Mouse (Mus musculus): Measurements from ENCODE around the gene Gm815.
A peak's percentile ranks its signal among the peaks of the same experiment; 100 is the strongest.

Gene Gm815

DNA sequence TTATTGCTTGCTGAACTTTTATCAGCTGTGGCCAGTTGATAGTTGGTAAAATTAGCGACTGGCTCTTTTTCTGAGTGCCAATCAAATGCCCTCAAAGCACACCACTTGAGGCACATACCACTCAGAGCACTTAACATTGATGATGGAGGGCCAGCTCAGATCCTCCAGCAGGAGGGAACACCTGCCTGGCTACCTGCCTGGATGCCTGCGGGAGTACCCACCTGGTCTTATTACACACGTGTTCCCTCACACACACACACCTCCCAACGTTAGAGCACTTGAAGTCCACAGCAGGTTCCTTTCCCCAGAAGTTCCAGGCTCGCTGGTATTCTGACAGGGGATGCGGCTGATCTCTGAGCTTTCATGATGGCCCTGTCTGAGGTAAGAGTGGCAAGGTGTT lies at the start of gene Gm815:
Gene Gm815 (plus strand): TSS at position 266 of the 400 bp plus-strand sequence.
- DNase-seq = no peak

DNA sequence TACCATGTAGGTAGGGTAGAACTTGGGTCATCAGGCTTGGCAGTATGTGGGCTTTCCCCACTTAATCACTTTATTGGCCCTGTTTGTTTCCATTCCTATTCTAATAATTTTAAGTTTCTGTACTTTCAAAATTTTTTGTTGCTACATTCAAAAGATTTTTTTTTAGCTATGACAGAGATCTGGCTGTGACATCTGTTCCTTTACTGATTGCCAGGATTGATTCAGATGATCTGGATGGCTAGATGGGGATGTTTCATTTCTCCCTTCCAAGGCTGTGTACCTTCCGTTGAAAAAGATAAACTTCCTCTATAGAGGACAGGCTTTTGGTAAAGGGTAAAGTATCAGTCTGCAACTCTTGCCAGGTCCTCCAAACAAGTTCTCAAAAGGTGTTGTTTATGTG lies 48.1 kb upstream of the Gm815 start:
- no peak for DNase-seq

DNA sequence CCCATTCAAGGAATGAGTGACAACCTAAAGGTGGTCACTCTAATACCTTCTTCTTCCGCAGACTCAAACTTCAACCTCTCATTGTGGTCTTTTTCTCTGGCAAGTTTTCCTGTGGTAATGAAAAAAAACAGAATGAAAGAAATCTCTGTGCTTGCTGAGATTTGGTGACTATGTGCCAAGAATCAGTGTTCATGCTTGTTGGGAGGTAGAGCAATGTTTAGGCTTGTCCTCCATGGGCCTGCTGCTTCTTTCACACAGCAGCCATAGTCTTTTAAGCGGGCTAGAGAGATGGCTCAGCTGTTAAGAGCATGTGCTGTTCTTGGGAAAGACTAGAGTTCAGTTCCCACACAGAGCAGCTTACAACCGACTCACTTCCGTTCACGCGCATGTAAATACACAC lies 41.8 kb upstream of the Gm815 start:
- no peak for DNase-seq

DNA sequence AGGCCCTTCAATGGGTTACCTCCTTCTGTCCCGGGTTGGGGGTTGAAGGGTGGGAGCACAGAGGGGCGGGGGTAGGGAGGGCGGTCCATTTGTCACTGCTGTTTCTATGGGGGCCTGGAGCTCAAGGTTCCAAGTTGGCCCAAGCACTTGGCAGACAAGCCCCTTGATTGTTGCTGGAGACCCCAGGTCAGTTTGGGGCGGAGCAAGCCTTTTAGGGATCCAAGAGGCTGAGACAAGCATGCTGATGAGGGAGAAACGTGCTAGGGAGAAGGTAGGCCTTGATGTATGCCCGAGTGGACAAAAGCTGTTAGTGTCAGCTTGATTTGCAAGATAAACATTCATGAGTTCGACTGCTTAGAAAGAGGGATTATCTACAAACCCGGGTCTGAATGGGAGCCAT lies 40.9 kb upstream of the Gm815 start:
- peak; percentile 23 for DNase-seq

DNA sequence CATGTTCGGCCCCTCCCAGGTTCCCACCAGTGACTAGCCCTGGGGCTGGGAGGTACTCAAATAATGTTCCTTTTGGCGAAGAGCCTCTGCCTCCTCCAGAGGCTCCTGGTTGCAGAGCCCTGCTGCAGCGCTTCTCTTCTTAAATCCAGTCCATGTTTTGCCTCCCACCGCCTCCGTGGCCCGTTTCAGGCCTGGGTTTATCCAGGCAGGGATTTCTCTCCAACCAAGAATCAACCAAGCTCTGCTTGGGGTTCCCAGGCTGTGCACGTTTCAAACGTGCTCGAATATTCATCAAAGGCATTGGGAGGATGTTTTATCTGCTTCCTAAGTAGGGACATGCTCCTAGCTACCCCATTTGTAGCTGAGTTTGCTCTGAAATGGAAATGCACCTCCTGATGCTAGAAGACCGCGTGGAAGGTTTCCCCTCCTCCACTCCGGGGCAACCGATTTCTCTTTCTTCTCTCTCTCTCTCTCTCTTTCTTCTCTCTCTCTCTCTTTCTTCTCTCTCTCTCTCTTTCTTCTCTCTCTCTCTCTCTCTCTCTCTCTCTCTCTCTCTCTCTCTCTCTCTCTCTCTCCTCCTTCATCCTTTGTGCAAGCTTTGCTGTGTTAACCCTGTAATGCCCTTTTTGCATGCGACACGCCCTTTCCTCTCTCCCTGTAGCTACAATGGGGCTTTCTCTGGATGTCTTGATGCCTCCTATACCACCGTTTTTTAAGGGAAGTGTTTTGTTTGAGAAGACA lies 40.2 kb upstream of the Gm815 start:
- peak; percentile 84 for DNase-seq

DNA sequence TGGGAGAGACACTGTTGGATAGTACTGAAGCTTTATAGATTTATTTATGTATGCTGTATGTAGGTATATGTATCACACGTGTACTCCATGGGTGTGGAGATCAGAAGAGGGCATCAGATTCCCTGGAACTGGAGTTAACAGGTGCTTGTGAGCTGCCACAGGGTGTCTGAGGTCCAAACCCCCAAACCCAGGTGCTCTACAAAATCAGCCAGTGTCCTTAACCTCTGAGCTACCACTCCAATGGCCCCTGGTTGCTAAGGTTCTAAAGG lies 39.7 kb upstream of the Gm815 start:
- no peak for DNase-seq

DNA sequence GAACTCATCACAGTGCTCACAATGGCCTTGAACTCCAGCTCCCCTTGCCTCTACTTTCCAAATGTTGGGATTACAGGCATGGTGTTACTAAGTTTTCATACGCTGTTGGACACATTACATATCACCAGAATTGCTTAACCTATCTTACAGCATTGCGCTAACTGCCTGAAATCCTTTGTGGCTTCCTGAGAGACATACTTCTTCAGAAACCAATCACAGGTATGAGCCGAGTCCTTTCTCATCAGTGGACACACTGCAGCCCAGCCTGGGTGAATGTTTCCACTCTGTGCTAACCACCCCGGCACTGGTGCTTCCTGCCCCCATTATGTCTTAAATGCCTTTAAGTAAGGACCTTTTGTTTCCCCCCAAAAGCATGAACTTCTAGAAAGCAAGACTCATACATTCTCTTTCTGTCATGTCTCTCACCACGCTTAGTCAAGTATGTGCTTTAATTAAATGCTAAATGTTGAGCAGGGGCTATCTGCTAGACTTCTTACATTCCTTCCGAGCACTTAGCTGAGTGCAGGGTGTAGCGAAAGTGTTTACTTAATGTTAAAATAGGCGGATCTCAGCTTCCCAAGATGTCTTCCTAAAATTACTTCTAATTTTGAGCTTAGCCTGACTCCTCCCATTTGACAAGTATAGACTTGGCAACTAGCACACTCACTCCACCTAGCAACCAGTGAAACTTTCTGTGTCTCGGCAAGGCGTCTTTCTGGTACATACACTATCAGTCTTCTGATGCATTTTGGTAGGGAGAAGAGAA lies 34.5 kb upstream of the Gm815 start:
- no peak for DNase-seq

DNA sequence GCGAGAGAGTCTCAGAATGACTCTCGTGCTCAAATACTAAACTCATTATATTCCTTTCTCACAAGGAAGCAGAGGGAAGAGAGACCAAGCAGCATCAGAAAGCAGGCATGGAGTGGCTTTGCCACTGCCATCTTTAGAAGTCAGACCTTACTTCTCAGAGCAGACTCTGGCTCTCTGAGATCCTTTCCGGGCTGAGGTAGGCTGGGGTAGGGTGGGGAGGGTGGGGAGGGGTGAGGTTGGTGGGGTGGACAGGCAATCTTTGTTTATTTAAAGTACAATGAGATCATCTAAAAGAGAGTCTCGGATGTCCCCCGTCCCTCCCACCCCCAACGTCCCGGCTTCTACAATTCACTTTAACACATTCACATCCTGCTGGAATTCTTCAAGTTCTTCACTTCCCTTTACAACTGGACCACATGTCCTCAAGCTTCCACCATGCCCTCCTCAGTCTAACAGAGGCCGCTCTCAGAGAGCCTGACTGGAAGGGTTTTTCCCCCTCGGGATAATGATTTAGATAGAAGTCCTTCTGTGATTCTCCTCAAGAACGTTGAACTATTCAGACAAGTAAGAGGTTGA lies 33.3 kb upstream of the Gm815 start:
- DNase-seq = no peak

DNA sequence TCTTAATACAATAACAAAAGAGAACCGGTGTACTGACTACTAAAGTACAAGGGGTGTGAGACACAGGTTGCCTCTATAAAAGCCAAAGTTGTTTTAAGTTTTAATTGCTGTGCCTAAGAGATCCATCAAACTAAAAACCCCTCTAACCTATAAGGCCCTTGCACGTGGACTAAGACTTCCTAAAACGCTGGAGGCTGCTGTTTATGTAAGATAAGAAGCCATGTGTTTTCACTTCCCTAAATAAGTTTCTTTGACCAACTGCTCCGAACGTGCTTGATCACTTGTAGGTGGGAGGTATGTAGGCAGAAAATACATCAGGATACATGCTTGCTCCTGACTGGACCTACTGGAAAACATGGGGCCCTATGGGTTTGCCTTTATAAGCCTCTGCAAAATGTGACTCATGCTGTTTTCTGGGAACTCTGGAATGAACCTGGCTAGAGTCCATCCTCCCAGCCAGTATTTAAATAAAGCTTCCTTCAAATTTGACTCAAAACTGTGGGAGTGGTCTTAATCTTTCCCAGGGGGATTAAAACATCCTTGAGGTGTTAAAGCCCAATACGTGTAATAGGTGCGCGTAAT lies 31.9 kb upstream of the Gm815 start:
- no peak for DNase-seq

DNA sequence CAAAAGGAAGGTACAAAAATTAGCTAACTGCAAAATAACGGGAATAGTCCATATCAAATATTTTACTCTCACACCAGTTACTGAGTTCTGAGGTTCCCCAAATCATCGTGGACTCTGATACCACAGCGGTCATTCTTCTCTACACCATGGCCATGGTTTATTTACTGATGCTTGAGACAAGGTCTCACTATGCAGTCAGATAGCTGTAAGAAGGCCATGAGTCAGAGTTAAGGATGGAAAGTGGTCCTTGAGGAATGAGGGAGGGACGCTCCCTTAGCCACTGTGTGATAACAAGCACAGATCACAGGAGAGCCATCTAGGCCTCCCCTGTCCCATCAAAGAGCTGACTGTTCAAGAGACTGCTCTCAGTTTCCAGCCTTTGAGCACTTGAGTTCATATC lies 31.0 kb upstream of the Gm815 start:
- no peak for DNase-seq

DNA sequence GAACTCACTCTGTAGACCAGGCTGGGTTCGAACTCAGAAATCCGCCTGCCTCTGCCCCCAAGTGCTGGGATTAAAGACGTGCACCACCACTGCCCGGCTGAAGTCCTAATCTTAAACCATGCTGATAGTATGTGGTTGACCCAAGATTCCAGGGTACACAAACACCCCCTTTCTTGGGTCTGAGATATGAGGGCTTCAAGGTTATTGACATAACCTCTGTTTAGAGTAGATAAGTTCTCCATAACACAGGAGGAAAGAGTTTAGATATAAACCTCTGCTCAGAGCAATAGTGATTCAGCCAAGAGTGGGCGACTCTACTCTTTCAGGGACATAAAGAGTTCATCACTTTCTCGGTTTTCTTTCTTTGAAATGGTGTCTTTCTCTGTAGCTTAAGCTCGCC lies 30.5 kb upstream of the Gm815 start:
- DNase-seq = no peak

DNA sequence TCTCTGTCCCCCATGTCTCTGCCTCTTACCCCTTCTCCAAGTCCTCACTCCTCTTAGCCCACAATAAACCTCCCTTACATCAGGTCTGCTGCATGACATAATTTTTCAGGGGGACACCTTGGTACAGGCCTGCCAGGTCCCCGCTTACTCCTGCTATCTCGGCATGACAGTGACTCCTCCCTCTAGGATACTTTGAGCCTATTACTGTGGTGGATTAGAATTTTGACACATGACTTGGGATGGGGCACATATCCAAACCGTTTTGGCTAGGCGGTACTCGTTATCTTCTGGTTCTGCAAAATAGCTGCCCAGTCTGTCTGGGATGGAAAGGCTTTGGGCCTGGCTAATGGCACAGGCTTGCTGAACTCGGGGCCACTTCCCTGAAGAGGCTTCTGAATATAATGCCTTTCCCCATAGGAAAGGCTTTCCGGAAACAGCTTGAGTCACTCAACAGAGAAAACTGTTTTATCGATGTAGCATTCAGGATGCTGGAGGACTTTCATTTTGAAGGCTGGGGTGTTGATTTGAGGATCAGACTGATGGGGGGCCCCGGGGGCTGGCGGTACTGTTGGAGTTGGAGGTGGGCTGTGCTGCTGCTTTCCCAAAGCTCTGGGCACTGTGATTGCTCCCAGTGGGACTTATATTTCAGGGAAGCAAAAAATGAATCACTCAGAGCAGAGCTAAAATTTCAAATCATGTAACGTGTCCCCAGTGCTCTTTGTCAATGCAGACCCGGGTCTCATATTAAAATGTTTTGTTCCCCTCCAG lies 27.1 kb upstream of the Gm815 start:
- DNase-seq = no peak

DNA sequence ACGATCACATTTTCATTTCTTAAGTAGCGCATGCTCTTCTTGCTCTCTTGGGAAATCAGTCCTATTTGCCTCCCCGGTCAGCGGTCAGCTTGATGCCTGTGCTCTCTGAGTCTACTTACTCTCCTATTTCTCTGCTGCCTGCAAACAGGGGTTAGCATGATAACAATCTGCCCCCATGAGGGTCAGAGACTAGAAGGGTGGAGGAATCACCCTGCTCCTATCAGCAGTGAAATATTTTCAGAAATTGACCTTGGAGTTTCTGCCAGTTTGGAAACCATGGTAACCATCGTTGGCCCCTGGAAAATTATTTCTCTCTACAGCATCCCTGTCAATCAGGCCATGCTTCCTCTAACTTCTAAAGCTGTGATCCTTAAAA lies 26.5 kb upstream of the Gm815 start:
- no peak for DNase-seq

DNA sequence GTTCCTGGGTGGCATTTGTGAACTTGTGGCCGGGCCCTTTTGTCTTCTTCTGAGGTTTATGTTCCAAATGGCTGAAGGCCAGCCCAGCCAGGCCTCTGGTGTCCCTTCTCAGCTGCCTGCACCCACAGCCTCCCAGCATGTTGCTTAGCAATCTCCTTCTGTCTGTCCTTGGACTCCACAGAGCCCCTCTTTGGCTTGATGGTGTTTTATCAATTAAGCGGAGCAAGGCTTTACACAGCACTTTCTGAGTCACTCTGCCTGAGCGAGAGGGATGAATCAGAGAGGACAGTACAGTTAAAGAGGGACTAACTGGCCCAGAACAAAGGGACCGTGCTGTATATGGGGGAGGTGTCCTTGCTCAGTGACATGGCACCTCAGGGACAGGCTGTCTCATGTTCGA lies 22.0 kb upstream of the Gm815 start:
- peak; percentile 27 for DNase-seq

DNA sequence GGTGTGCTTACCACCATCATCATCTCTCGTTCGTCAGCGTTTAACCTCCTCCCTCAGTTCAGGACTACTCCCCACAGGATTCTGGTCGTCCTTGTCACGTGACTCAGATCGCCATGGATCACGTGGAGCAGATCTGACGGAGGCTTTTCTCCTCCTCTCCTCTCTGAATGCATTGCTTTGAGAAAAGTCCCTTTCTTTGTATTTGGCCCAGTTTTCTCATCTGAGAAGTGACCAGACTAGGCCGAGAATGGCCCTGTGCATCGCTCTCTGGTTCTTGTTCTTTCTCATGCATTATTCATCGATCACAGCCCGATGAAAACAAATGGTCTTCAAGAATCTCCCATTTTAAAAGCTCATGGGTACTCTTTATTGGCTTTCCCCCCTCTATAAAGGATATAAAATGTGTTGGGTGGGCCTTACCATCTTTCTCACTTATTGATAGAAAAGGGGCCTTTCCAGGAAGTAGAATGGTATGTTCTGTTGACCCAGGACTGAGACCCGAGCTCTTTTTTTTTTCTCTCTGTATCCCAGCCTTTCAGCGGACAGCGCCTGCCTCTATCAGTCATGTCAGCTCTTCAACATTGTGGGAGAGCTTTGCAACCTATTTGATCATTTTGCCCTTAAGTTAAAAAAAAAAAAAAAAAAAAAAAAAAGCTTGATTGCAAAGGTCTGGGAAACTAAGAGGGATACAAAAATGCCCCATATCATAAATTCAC lies 20.5 kb upstream of the Gm815 start:
- DNase-seq = no peak

DNA sequence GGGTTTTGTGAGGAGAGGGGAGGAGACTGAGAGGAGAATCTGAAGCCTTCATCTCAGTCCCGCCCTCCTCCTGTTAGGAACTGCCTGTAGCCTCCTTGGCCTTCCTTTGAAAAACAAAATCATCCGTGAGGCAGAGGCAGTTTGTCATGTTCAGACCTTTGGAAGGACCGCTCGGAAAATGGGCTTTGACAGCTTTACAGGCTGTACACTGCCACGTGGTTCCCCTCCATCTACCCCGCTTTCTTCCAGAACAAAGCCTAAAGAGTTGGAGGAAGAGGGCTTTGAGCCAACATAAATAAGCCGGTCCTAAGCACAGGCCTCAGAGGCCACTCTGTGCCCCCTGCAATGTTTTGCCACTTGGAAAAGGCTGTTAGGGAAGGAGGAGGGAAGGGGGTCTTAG lies 19.9 kb upstream of the Gm815 start:
- no peak for DNase-seq

DNA sequence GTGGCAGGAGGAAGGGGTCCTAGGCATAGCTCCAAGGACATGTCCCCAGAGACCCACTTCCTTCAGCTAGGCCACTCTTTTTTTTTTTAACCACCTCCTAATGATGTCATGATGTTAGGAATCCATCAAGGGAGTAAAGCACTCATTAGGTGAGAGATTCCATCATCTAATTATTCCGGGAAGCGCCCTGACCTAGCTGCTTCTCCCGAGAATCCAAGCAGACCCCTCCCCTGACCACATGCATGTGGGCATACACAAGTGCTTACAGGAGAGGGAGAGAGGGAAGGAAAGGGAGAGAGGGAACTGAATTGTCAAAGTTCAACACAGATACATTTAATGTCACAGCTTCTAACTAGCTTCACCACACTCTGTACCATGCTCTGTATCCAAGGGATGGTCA lies 16.1 kb upstream of the Gm815 start:
- no peak for DNase-seq

DNA sequence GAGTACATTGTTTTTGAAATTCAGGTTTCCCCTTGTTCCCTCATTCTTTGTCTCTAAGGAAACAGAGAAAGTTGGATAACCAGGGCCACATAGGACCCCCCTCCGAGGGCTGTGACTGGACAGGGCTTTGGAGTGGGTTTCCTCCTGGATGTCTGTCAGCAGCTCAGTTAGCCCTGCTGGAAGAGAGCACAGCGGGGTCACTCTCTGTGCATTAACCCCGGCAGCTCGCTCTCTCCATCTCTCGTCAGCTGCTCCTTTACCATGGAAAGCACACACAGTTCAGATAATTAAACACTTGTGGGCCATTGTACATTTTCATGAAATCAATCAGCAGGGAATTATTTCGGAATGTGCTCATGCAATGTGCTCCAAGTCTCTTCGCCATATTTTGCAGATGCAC lies 15.4 kb upstream of the Gm815 start:
- DNase-seq = no peak

DNA sequence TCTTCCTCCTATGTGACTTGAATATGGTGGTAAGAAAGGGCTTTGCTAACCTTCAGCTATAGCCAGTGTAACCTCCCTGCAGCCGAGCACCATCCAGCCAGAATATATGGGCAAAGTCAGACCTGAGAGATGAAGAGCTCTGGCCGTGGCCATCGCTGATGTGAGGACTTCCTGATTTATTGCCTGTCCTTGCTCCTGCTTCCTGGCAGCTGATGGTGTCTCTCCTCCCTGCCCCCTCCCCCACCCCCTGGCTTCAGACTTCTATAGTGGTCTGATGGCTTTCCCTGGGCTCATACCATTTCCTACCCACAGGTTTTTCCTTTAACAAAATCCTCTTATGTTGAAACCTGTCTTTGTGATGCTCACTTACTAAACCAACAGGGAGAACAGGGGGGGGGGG lies 14.6 kb upstream of the Gm815 start:
- no peak for DNase-seq

DNA sequence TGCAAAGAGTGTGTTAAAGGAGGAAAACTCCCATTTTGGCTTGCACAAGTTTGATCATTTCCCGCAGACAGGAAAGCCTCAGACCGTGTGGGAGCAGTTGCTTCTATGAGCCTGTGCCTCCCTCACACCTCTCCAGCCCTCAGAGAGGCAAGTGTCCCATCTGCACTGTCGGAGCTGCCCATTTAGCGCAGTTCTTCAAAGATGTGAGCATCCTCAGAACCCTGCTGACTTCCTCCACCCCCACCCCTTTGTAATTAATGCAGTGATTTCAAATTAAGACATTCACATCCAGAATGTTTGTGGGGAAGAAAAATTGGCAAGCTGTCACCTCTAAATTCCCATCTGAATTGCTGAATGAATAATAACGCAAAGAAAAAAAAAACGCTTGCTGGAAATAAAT lies 12.8 kb upstream of the Gm815 start:
- DNase-seq = no peak

DNA sequence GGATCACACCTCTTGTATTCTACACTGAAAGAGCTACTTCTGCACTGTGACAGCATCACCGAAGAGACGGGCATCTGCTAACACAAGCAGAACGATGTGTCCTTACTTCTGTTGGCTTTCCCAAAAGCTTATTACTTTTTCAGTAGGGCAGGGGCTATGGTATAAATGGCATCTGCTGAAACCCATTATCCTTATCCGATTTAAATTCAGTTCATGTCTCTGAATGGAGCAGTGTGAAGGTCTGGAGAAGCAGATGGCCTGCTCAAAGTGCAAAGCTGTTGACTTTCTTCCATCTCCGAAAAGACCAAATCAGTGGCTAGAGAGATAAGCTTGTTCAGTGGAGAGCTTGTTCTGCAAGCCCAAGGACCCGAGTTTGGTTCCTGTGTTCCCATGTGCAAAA lies 10.1 kb upstream of the Gm815 start:
- no peak for DNase-seq

DNA sequence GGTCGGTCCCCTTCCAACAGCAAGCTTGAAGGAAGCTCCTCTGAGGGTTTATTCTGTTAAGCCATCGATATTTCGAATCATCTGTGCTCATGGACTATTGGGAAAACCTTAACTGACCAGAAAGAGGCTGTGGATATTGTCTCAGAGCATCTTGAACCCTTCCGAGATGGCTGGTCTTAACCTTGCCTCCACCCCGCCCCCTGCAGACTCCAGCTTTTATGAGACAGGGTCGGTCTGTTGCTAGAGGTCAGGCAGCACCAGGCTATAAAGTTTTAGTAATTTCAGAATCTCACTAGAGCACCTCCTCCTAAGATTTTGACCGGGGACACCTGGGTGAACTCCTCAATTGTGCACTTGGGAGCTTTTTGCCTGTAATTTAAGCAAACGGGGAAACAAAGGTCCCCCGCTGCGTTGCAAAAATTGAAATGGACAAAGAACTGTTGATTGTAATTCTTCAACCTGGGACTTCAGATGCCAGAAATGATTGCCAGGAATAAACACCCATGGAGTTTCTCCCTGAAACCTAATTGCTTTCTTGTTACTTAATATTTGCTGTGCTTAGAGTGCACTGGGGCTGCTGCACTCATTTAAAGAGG lies 8.4 kb upstream of the Gm815 start:
- DNase-seq = no peak

Data from right cerebral cortex, postnatal 4 days (tissue).